Mouse (Mus musculus) forebrain, embryonic 16.5 days (tissue): ENCODE data around the gene Dmrta1. TPM values are rescaled to one million over a fixed set of nuclear protein-coding genes. Genes with fewer than 3 reads are reported as not detected.

Experiments used
- ATAC-seq: fragments of 200-750 bp; cut with Nextera tagmentation; 2 replicates; pipeline ENCODE4 v1.8.0; 2017; ENCODE audit warnings: mild to moderate bottlenecking, moderate library complexity
- H3K27ac ChIP-seq: fragments of 300-500 bp; sonication (generic); 2 replicates; pipeline ENCODE4 v1.5.1; 2014; ENCODE audit warnings: low read length, control low read depth
- H3K27me3 ChIP-seq: fragments of 300-500 bp; sonication (generic); replicated peaks from 2 replicates; pipeline ENCODE4 v1.6.1; 2014; ENCODE audit warnings: low read length; ENCODE audit not compliant: control insufficient read depth, insufficient read depth
- H3K36me3 ChIP-seq: fragments of 300-500 bp; sonication (generic); 2 replicates; pipeline ENCODE4 v1.6.1; 2014; ENCODE audit not compliant: control insufficient read depth, insufficient read depth
- H3K4me1 ChIP-seq: fragments of 300-500 bp; sonication (generic); replicated peaks from 2 replicates; pipeline ENCODE4 v1.6.1; 2014; ENCODE audit warnings: low read length; ENCODE audit not compliant: control insufficient read depth, insufficient read depth
- H3K4me2 ChIP-seq: fragments of 300-500 bp; sonication (generic); 2 replicates; pipeline ENCODE4 v1.6.1; 2014; ENCODE audit warnings: mild to moderate bottlenecking, low read length, control low read depth
- H3K4me3 ChIP-seq: fragments of 300-500 bp; sonication (generic); replicated peaks from 2 replicates; pipeline ENCODE4 v1.5.1; 2014; ENCODE audit warnings: mild to moderate bottlenecking, low read length, control low read depth
- H3K9ac ChIP-seq: fragments of 300-500 bp; sonication (generic); replicated peaks from 2 replicates; pipeline ENCODE4 v1.6.1; 2014; ENCODE audit warnings: low read depth, low read length, control low read depth
- H3K9me3 ChIP-seq: fragments of 300-500 bp; sonication (generic); 2 replicates; pipeline ENCODE4 v1.6.1; 2016; ENCODE audit warnings: low read length; ENCODE audit not compliant: control insufficient read depth
- WGBS: fragments of 180-500 bp; shearing (Covaris S2); extraction: QIAGEN DNeasy Blood & Tissue Kit; methylation state at CpG from one replicate; pipeline ENCODE4 v1.1.7; 2014; 5-methylcytosine and 5-hydroxymethylcytosine counted together
- polyA plus RNA-seq: library from polyadenylated mRNA; unstranded; fragments of >200 nt; fragmentation: Nextera tagmentation; extraction: Ambion mirVana; gene quantifications from 2 replicates; pipeline ENCODE4 v1.2.1, GENCODE M21; 2015

Gene Dmrta1
- polyA plus RNA-seq, 1 experiment from 2014 or later: 0.32 TPM

- Histone ChIP-seq H3K36me3 (no peaks in the 10 kb centered on the region), H3K4me1 (no peaks in the 10 kb centered on the region), H3K4me3 (no peak overlapping the region), H3K27me3 (no peaks in the 10 kb centered on the region), H3K27ac (no peak overlapping the region), H3K9ac (no peak overlapping the region), H3K4me2 (no peak overlapping the region), H3K9me3 (no peaks in the 10 kb centered on the region)
- WGBS: 23% methylated on average over 2 of the region's 2 CpGs
- no peak for ATAC-seq
Measured at GRCm38 (mm10) chr4:89663406-89663805, 15.8 kb upstream of the Dmrta1 start.

GRCm38 (mm10) chr4:89674711-89675110, 4.5 kb upstream of the Dmrta1 start:
- no peak overlapping the region for H3K27ac ChIP-seq
- no peak overlapping the region for H3K4me3 ChIP-seq
- H3K4me2 ChIP-seq: no peak overlapping the region
- no peaks in the 10 kb centered on the region for H3K27me3 ChIP-seq
- peaks cover 6% of the 10 kb centered on the region for H3K4me1 ChIP-seq
- H3K9ac ChIP-seq: no peak overlapping the region
- no peaks in the 10 kb centered on the region for H3K9me3 ChIP-seq
- no peaks in the 10 kb centered on the region for H3K36me3 ChIP-seq
- ATAC-seq: no peak
- 86% methylated on average over 3 of the region's 3 CpGs for WGBS

GRCm38 (mm10) chr4:89677903-89678302, 1.3 kb upstream of the Dmrta1 start:
- 11% methylated on average over 7 of the region's 7 CpGs for WGBS
- Histone ChIP-seq H3K9ac (no peak overlapping the region), H3K4me1 (peaks cover 6% of the 10 kb centered on the region), H3K4me3 (no peak overlapping the region), H3K9me3 (no peaks in the 10 kb centered on the region), H3K27ac (no peak overlapping the region), H3K27me3 (no peaks in the 10 kb centered on the region), H3K4me2 (no peak overlapping the region), H3K36me3 (no peaks in the 10 kb centered on the region)
- no peak for ATAC-seq

GRCm38 (mm10) chr4:89678713-89679112, 523 bp upstream of the Dmrta1 start:
- no peaks in the 10 kb centered on the region for H3K27me3 ChIP-seq
- H3K9me3 ChIP-seq: no peaks in the 10 kb centered on the region
- no peak overlapping the region for H3K27ac ChIP-seq
- H3K4me2 ChIP-seq: no peak overlapping the region
- H3K4me3 ChIP-seq: no peak overlapping the region
- peaks cover 6% of the 10 kb centered on the region for H3K4me1 ChIP-seq
- WGBS: 4% methylated on average over 5 of the region's 5 CpGs
- H3K36me3 ChIP-seq: no peaks in the 10 kb centered on the region
- ATAC-seq: peak; percentile 49
- H3K9ac ChIP-seq: no peak overlapping the region

- Histone ChIP-seq H3K27ac (no peak overlapping the region), H3K27me3 (peaks cover 16% of the 10 kb centered on the region; the same call in 1 of the 2 replicates), H3K9me3 (no peaks in the 10 kb centered on the region), H3K4me3 (peak overlapping the region; percentile 57), H3K4me2 (peak overlapping the region; percentile 93), H3K36me3 (no peaks in the 10 kb centered on the region), H3K4me1 (peaks cover 4% of the 10 kb centered on the region), H3K9ac (peak overlapping the region; percentile 58)
- ATAC-seq: peak; percentile 85
- under 1% methylated on average over 77 of the region's 78 CpGs for WGBS
Measured at GRCm38 (mm10) chr4:89687961-89688803, 8.9 kb downstream of the Dmrta1 start.

- Histone ChIP-seq H3K9me3 (no peaks in the 10 kb centered on the region), H3K36me3 (no peaks in the 10 kb centered on the region), H3K4me3 (peak overlapping the region; percentile 57), H3K27me3 (peaks cover 16% of the 10 kb centered on the region; the same call in 1 of the 2 replicates), H3K9ac (peak overlapping the region; percentile 58), H3K4me1 (peaks cover 4% of the 10 kb centered on the region), H3K4me2 (peak overlapping the region; percentile 93), H3K27ac (no peak overlapping the region)
- no peak for ATAC-seq
- 3% methylated on average over 16 of the region's 16 CpGs for WGBS
Measured at GRCm38 (mm10) chr4:89688804-89689497, 9.7 kb downstream of the Dmrta1 start.

- Histone ChIP-seq H3K9me3 (no peaks in the 10 kb centered on the region), H3K27me3 (peaks cover 16% of the 10 kb centered on the region; the same call in 1 of the 2 replicates), H3K4me1 (peaks cover 4% of the 10 kb centered on the region), H3K36me3 (no peaks in the 10 kb centered on the region), H3K4me2 (no peak overlapping the region), H3K9ac (no peak overlapping the region), H3K4me3 (no peak overlapping the region), H3K27ac (no peak overlapping the region)
- 37% methylated on average over 6 of the region's 6 CpGs for WGBS
- no peak for ATAC-seq
Measured at GRCm38 (mm10) chr4:89691936-89692335, 12.7 kb downstream of the Dmrta1 start.

GRCm38 (mm10) chr4:89692780-89693179, 13.5 kb downstream of the Dmrta1 start:
- Histone ChIP-seq H3K36me3 (no peaks in the 10 kb centered on the region), H3K27ac (no peak overlapping the region), H3K4me2 (no peak overlapping the region), H3K9me3 (no peaks in the 10 kb centered on the region), H3K27me3 (peaks cover 12% of the 10 kb centered on the region; the same call in 1 of the 2 replicates), H3K4me1 (peaks cover 4% of the 10 kb centered on the region), H3K4me3 (no peak overlapping the region), H3K9ac (no peak overlapping the region)
- WGBS: 33% methylated on average over 1 of the region's 1 CpGs
- ATAC-seq: no peak

- Histone ChIP-seq H3K4me2 (no peak overlapping the region), H3K4me3 (no peak overlapping the region), H3K9me3 (no peaks in the 10 kb centered on the region), H3K9ac (no peak overlapping the region), H3K36me3 (no peaks in the 10 kb centered on the region), H3K27me3 (no peaks in the 10 kb centered on the region), H3K4me1 (no peaks in the 10 kb centered on the region; the same call in 1 of the 2 replicates), H3K27ac (no peak overlapping the region)
- ATAC-seq: no peak
- WGBS: 62% methylated on average over 5 of the region's 5 CpGs
Measured at GRCm38 (mm10) chr4:89695589-89695988, 16.4 kb downstream of the Dmrta1 start.
